In the genomic region with DNA sequence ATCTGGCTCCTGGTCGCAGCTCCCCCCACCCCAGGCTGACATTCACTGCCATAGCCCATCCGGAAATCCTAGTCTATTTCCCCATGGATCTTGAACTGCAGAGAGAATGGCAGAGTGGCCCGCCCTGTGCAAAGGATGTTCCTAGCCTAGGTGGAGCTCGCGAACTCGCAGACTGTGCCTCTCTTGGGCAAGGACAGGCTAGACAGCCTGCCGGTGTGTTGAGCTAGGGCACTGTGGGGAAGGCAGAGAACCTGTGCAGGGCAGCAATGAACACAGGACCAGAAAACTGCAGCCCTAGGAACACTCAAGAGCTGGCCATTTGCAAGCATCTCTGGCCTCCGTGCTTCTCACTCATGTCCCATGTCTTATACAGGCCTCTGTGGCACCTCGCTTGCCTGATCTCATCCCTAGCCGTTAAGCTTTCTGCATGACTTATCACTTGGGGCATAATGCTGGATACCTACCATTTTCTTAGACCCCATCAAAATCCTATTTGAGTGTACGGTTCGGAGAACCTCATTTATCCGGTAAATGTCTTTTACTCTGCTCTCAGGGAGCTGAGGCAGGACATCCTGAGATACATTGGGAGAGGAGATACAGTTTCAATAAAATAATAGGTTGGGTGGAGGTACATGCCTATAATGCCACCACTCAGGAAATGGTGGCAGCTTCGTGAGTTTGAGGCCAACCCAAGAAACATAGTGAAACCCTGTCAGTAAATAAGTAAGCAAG, we compare ENCODE assay signal across 10 mouse cellular contexts. TPM values are rescaled to one million over a fixed set of nuclear protein-coding genes. Genes with fewer than 3 reads are reported as not detected.
DNase-seq lines count a peak whose midpoint lies in the region; ATAC-seq and TF ChIP-seq lines count a peak whose summit lies in the region.
"Had no signal": no experiment of that assay in that cellular context is flagged by ENCODE, and none has a peak within 500 bp of the region (broad histone marks: within the 10 kb centered on the region; RNA-seq: fewer than 3 reads in every experiment).

No protein-coding gene starts in this region.

- no peaks in the 10 kb centered on the region for H3K9me3 ChIP-seq in forebrain, embryonic 16.5 days (ENCODE audit: control insufficient read depth, low read length)
- no peaks in the 10 kb centered on the region for H3K9me3 ChIP-seq in forebrain, embryonic 13.5 days (replicated peaks)
- H3K9me3 ChIP-seq in midbrain, embryonic 14.5 days (ENCODE audit: control insufficient read depth, low read length) = no peaks in the 10 kb centered on the region
- no peaks in the 10 kb centered on the region for H3K9me3 ChIP-seq in midbrain, embryonic 13.5 days
- H3K9me3 ChIP-seq in hindbrain, postnatal 0 days (ENCODE audit: low read length) = no peaks in the 10 kb centered on the region

- no peak for ATAC-seq in forebrain, embryonic 16.5 days
- ATAC-seq in forebrain, embryonic 13.5 days = no peak
- no peak for ATAC-seq in midbrain, embryonic 14.5 days (ENCODE audit: low FRiP score, low TSS enrichment)
- no peak for ATAC-seq in midbrain, embryonic 13.5 days
- ATAC-seq in hindbrain, postnatal 0 days = no peak
- ATAC-seq in monocyte, adult 5-6 weeks (replicated peaks; ENCODE audit: insufficient number of reproducible peaks, low FRiP score, low TSS enrichment, poor library complexity, severe bottlenecking) = no peak

- peak overlapping the region; percentile 49; the same call in 1 of the 2 replicates for H3K4me3 ChIP-seq in forebrain, embryonic 16.5 days (replicated peaks; ENCODE audit: low read length)
- H3K4me3 ChIP-seq in forebrain, embryonic 13.5 days = no peak overlapping the region
- H3K4me3 ChIP-seq in midbrain, embryonic 14.5 days (replicated peaks; ENCODE audit: low read depth, low read length) = no peak overlapping the region
- no peak overlapping the region for H3K4me3 ChIP-seq in midbrain, embryonic 13.5 days (replicated peaks)
- H3K4me3 ChIP-seq in hindbrain, postnatal 0 days (ENCODE audit: low read length) = peak overlapping the region; percentile 56

- TF ChIP-seq CTCF in hindbrain, postnatal 0 days (IDR thresholded peaks at IDR 0.05; ENCODE audit: low read depth) = no peak

- H3K9ac ChIP-seq in forebrain, embryonic 16.5 days (replicated peaks; ENCODE audit: low read depth, low read length) = no peak overlapping the region
- no peak overlapping the region for H3K9ac ChIP-seq in forebrain, embryonic 13.5 days
- no peak overlapping the region for H3K9ac ChIP-seq in midbrain, embryonic 14.5 days (replicated peaks; ENCODE audit: low read length)
- no peak overlapping the region for H3K9ac ChIP-seq in midbrain, embryonic 13.5 days (replicated peaks)
- H3K9ac ChIP-seq in hindbrain, postnatal 0 days (replicated peaks; ENCODE audit: low read length) = no peak overlapping the region

- DNase-seq in midbrain, embryonic 14.5 days = peak; percentile 11
- DNase-seq in hindbrain, postnatal 0 days (ENCODE audit: low spot score) = peak; percentile 29
- DNase-seq in thymus, postnatal 25 days = peak; percentile 82
- no peak for DNase-seq in liver
- DNase-seq: lung, adult 2 months had no signal

- peak overlapping the region; percentile 62; the same call in 1 of the 2 replicates for H3K4me2 ChIP-seq in forebrain, embryonic 16.5 days (ENCODE audit: low read length)
- H3K4me2 ChIP-seq in forebrain, embryonic 13.5 days = no peak overlapping the region
- H3K4me2 ChIP-seq in midbrain, embryonic 14.5 days (ENCODE audit: low read length) = no peak overlapping the region
- no peak overlapping the region for H3K4me2 ChIP-seq in midbrain, embryonic 13.5 days (replicated peaks)
- H3K4me2 ChIP-seq in hindbrain, postnatal 0 days (ENCODE audit: low read depth, low read length) = peak overlapping the region; percentile 79

- 39% methylated on average over 14 of the region's 14 CpGs for WGBS in forebrain, embryonic 16.5 days
- WGBS in forebrain, embryonic 13.5 days = 41% methylated on average over 14 of the region's 14 CpGs
- WGBS in midbrain, embryonic 14.5 days = 43% methylated on average over 14 of the region's 14 CpGs
- WGBS in midbrain, embryonic 13.5 days = 41% methylated on average over 14 of the region's 14 CpGs
- 43% methylated on average over 14 of the region's 14 CpGs for WGBS in hindbrain, postnatal 0 days

- H3K27me3 ChIP-seq in forebrain, embryonic 16.5 days (replicated peaks; ENCODE audit: control insufficient read depth, insufficient read depth, low read length) = peaks cover 19% of the 10 kb centered on the region
- peaks cover 58% of the 10 kb centered on the region for H3K27me3 ChIP-seq in forebrain, embryonic 13.5 days
- peaks cover 23% of the 10 kb centered on the region for H3K27me3 ChIP-seq in midbrain, embryonic 14.5 days (ENCODE audit: control insufficient read depth, insufficient read depth, low read length)
- H3K27me3 ChIP-seq in midbrain, embryonic 13.5 days = peaks cover 49% of the 10 kb centered on the region
- peaks cover 4% of the 10 kb centered on the region; the same call in 1 of the 2 replicates for H3K27me3 ChIP-seq in hindbrain, postnatal 0 days (ENCODE audit: insufficient read depth, low read length)

- H3K4me1 ChIP-seq in forebrain, embryonic 16.5 days (replicated peaks; ENCODE audit: control insufficient read depth, insufficient read depth, low read length) = peaks cover 18% of the 10 kb centered on the region
- peaks cover 16% of the 10 kb centered on the region for H3K4me1 ChIP-seq in forebrain, embryonic 13.5 days
- 0 out of 2 replicates have a peak, but pooled peaks cover 5% of the 10 kb centered on the region for H3K4me1 ChIP-seq in midbrain, embryonic 14.5 days (ENCODE audit: control insufficient read depth, insufficient read depth, low read length)
- H3K4me1 ChIP-seq in midbrain, embryonic 13.5 days (replicated peaks) = peaks cover 17% of the 10 kb centered on the region
- no peaks in the 10 kb centered on the region for H3K4me1 ChIP-seq in hindbrain, postnatal 0 days (ENCODE audit: insufficient read depth, low read length)

- no peaks in the 10 kb centered on the region for H3K36me3 ChIP-seq in forebrain, embryonic 16.5 days (ENCODE audit: control insufficient read depth, insufficient read depth)
- no peaks in the 10 kb centered on the region for H3K36me3 ChIP-seq in forebrain, embryonic 13.5 days (ENCODE audit: poor library complexity, severe bottlenecking)
- no peaks in the 10 kb centered on the region for H3K36me3 ChIP-seq in midbrain, embryonic 14.5 days (ENCODE audit: control insufficient read depth, insufficient read depth, low read length)
- no peaks in the 10 kb centered on the region for H3K36me3 ChIP-seq in midbrain, embryonic 13.5 days
- H3K36me3 ChIP-seq in hindbrain, postnatal 0 days (ENCODE audit: insufficient read depth, low read length) = no peaks in the 10 kb centered on the region

- no peak overlapping the region for H3K27ac ChIP-seq in forebrain, embryonic 16.5 days (ENCODE audit: low read length)
- no peak overlapping the region for H3K27ac ChIP-seq in forebrain, embryonic 13.5 days
- H3K27ac ChIP-seq in midbrain, embryonic 14.5 days (replicated peaks; ENCODE audit: low read depth, low read length) = no peak overlapping the region
- H3K27ac ChIP-seq in midbrain, embryonic 13.5 days = no peak overlapping the region
- H3K27ac ChIP-seq in hindbrain, postnatal 0 days = no peak overlapping the region

RNA-seq across cellular contexts. Expression of a gene that starts 1.4 kb away (rescaled TPM):
- 4.7 and 5.4 TPM in 2 replicates for polyA plus RNA-seq in forebrain, embryonic 16.5 days (2015; fragmentation: Nextera tagmentation; extraction: Ambion mirVana)
- 0.31 and 0.98 TPM in 2 replicates for polyA plus RNA-seq in forebrain, embryonic 13.5 days (2015; fragmentation: Nextera tagmentation; extraction: Ambion mirVana)
- polyA plus RNA-seq in midbrain, embryonic 14.5 days (2014; fragmentation: Nextera tagmentation; extraction: Ambion mirVana) = 1.6 and 1.8 TPM in 2 replicates
- polyA plus RNA-seq in midbrain, embryonic 13.5 days (2015; fragmentation: Nextera tagmentation; extraction: Ambion mirVana) = 0.30 and 0.52 TPM in 2 replicates
- 131 and 138 TPM in 2 replicates for total RNA-seq in hindbrain, postnatal 0 days (2014; rRNA removed)
- polyA plus RNA-seq in hindbrain, postnatal 0 days (2015; fragmentation: Nextera tagmentation; extraction: Ambion mirVana) = 49.6 and 51.1 TPM in 2 replicates
- 14.7 to 67.2 TPM (median 34.3 TPM) in 3 replicates for total RNA-seq in monocyte, adult 5-6 weeks (2017)
- polyA plus RNA-seq: forebrain, embryonic 11.5 days had no signal

RNA-seq across cellular contexts. Expression of a gene that starts 22.2 kb away (rescaled TPM):
- 13.6 and 13.7 TPM in 2 replicates for polyA plus RNA-seq in forebrain, embryonic 16.5 days (2015; fragmentation: Nextera tagmentation; extraction: Ambion mirVana)
- 7.1 and 8.6 TPM in 2 replicates for polyA plus RNA-seq in forebrain, embryonic 13.5 days (2015; fragmentation: Nextera tagmentation; extraction: Ambion mirVana)
- polyA plus RNA-seq in midbrain, embryonic 14.5 days (2014; fragmentation: Nextera tagmentation; extraction: Ambion mirVana) = 6.6 and 9.4 TPM in 2 replicates
- polyA plus RNA-seq in midbrain, embryonic 13.5 days (2015; fragmentation: Nextera tagmentation; extraction: Ambion mirVana) = 4.5 and 8.3 TPM in 2 replicates
- 11.0 and 14.2 TPM in 2 replicates for total RNA-seq in hindbrain, postnatal 0 days (2014; rRNA removed)
- 19.6 and 20.5 TPM in 2 replicates for polyA plus RNA-seq in hindbrain, postnatal 0 days (2015; fragmentation: Nextera tagmentation; extraction: Ambion mirVana)
- total RNA-seq in monocyte, adult 5-6 weeks (2017) = 2.1 to 8.6 TPM (median 5.6 TPM) in 3 replicates

RNA-seq across cellular contexts. Expression of a gene that starts 56.9 kb away (rescaled TPM):
- polyA plus RNA-seq in forebrain, embryonic 16.5 days (2015; fragmentation: Nextera tagmentation; extraction: Ambion mirVana) = 0.12 TPM in 1 of 2 replicates, not detected in the other
- 0.06 and 0.23 TPM in 2 replicates for polyA plus RNA-seq in forebrain, embryonic 13.5 days (2015; fragmentation: Nextera tagmentation; extraction: Ambion mirVana)
- 0.09 and 0.11 TPM in 2 replicates for polyA plus RNA-seq in midbrain, embryonic 14.5 days (2014; fragmentation: Nextera tagmentation; extraction: Ambion mirVana)
- 0.16 TPM in 1 of 2 replicates, not detected in the other for polyA plus RNA-seq in midbrain, embryonic 13.5 days (2015; fragmentation: Nextera tagmentation; extraction: Ambion mirVana)
- total RNA-seq in hindbrain, postnatal 0 days (2014; rRNA removed) = 2.8 and 4.0 TPM in 2 replicates
- 0.24 and 0.50 TPM in 2 replicates for polyA plus RNA-seq in hindbrain, postnatal 0 days (2015; fragmentation: Nextera tagmentation; extraction: Ambion mirVana)
- total RNA-seq in monocyte, adult 5-6 weeks (2017) = not detected in 3 replicates
- polyA plus RNA-seq: forebrain, embryonic 11.5 days had no signal

Comparison
In these comparisons a context has a peak if more than half of its experiments do, and no peak if none do; other contexts are left out.
1. H3K4me2 ChIP-seq: peak in forebrain, embryonic 16.5 days (single experiment) and hindbrain, postnatal 0 days (single experiment); none in forebrain, embryonic 13.5 days (single experiment), midbrain, embryonic 14.5 days (single experiment) and midbrain, embryonic 13.5 days (single experiment).
2. H3K4me3 ChIP-seq: peak in forebrain, embryonic 16.5 days (single experiment) and hindbrain, postnatal 0 days (single experiment); none in forebrain, embryonic 13.5 days (single experiment), midbrain, embryonic 14.5 days (single experiment) and midbrain, embryonic 13.5 days (single experiment).